Mouse (Mus musculus): ENCODE results near the gene Ltbp2. TPM values are rescaled to one million over a fixed set of nuclear protein-coding genes. Genes with fewer than 3 reads are reported as not detected.
A peak's percentile ranks its signal among the peaks of the same experiment; 100 is the strongest.

The Ltbp2 gene
- polyA plus RNA-seq, 2 experiments from 2014 or later, result not detected

- peak; percentile 73 for ATAC-seq
Measured at GRCm38 (mm10) chr12:84755008-84755695, 121.2 kb downstream of the Ltbp2 start.

- ATAC-seq, result no peak
Measured at GRCm38 (mm10) chr12:84752131-84752977, 124.0 kb downstream of the Ltbp2 start.

GRCm38 (mm10) chr12:84750661-84751060 is 125.7 kb downstream of the Ltbp2 start:
- ATAC-seq, result no peak

- no peak for ATAC-seq
Measured at GRCm38 (mm10) chr12:84748134-84748533, 128.2 kb downstream of the Ltbp2 start.

- ATAC-seq, result no peak
Measured at GRCm38 (mm10) chr12:84745700-84746099, 130.6 kb downstream of the Ltbp2 start.

- ATAC-seq, result no peak
Measured at GRCm38 (mm10) chr12:84743496-84743895, 132.8 kb downstream of the Ltbp2 start.

GRCm38 (mm10) chr12:84733366-84733765 is 143.0 kb downstream of the Ltbp2 start:
- no peak for ATAC-seq

Other genes starting within 250 kb of the Ltbp2 start
- gene Vrtn, start 235.5 kb downstream of the Ltbp2 start, polyA plus RNA-seq (2017; shearing (Covaris generic)), result not detected
- gene Syndig1l, start 177.7 kb downstream of the Ltbp2 start, polyA plus RNA-seq (2017; shearing (Covaris generic)), result under 1 TPM in 1 of 2 experiments, not detected in 1; 0.24 TPM
- 100 to 1,000 TPM; 184 to 230 TPM for gene Npc2, start 103.4 kb downstream of the Ltbp2 start, polyA plus RNA-seq (2017; shearing (Covaris generic))
- gene Isca2, start 103.3 kb downstream of the Ltbp2 start, polyA plus RNA-seq (2017; shearing (Covaris generic)), result 100 to 1,000 TPM; 107 to 156 TPM
- gene Fcf1, start 94.4 kb upstream of the Ltbp2 start, polyA plus RNA-seq (2017; shearing (Covaris generic)), result 100 to 1,000 TPM; 189 to 203 TPM
- 10 to 100 TPM; 28.4 to 28.7 TPM for gene Arel1, start 94.4 kb upstream of the Ltbp2 start, polyA plus RNA-seq (2017; shearing (Covaris generic))
- gene Ylpm1, start 119.8 kb upstream of the Ltbp2 start, polyA plus RNA-seq (2017; shearing (Covaris generic)), result 10 to 100 TPM; 35.5 to 43.3 TPM
- gene Prox2, start 234.2 kb upstream of the Ltbp2 start, polyA plus RNA-seq (2017; shearing (Covaris generic)), result 1 to 10 TPM; 3.4 to 5.5 TPM
- 10 to 100 TPM; 57.2 to 73.7 TPM for gene Dlst, start 234.3 kb upstream of the Ltbp2 start, polyA plus RNA-seq (2017; shearing (Covaris generic))

Data from CD4-positive, CD25-positive, alpha-beta regulatory T cell, adult 4 months (primary cell).